ENCODE assay signal across 8 mouse cellular contexts in genomic region chr10:58231779-58232640, GRCm38 (mm10). TPM values are rescaled to one million over a fixed set of nuclear protein-coding genes. Genes with fewer than 3 reads are reported as not detected.
DNase-seq lines count a peak whose midpoint lies in the region; ATAC-seq and TF ChIP-seq lines count a peak whose summit lies in the region.
"Not testable (repeated sequence)": the region's sequence is repeated elsewhere in the genome, so short reads cannot be mapped to it uniquely, and the experiment has no call there.

No protein-coding gene starts in this region.

- not testable (repeated sequence) for TF ChIP-seq CTCF in MEL (IDR thresholded peaks at IDR 0.05 in 2 of 3, conservative IDR thresholded peaks at IDR 0.05 in 1 of 3; ENCODE audit: control insufficient read depth in 1 of 3, insufficient read depth in 1 of 3, low read depth in 2 of 3, low read length in 3 of 3, poor library complexity in 1 of 3, severe bottlenecking in 1 of 3); layer of hippocampus, adult 2 months (conservative IDR thresholded peaks at IDR 0.05)

- H3K27ac ChIP-seq in MEL (ENCODE audit: control insufficient read depth, low read depth, low read length); hindbrain, embryonic 10.5 days; layer of hippocampus, adult 2 months; neural tube, embryonic 14.5 days (ENCODE audit: low read depth, low read length): not testable (repeated sequence)

- not testable (repeated sequence) for H3K4me2 ChIP-seq in neural tube, embryonic 14.5 days (ENCODE audit: low read depth, low read length)

- not testable (repeated sequence) for H3K9me3 ChIP-seq in MEL (replicated peaks; ENCODE audit: insufficient read depth, low read length)
- peaks cover 36% of the 10 kb centered on the region for H3K9me3 ChIP-seq in hindbrain, embryonic 10.5 days
- H3K9me3 ChIP-seq in neural tube, embryonic 14.5 days (ENCODE audit: control insufficient read depth, low read length), result peaks cover 13% of the 10 kb centered on the region

- H3K4me1 ChIP-seq in MEL (ENCODE audit: control insufficient read depth in 1 of 2, insufficient read depth in 2 of 2, low read length in 2 of 2); hindbrain, embryonic 10.5 days (replicated peaks); neural tube, embryonic 14.5 days (ENCODE audit: control insufficient read depth, insufficient read depth, low read length): not testable (repeated sequence)

- not testable (repeated sequence) for H3K79me2 ChIP-seq in MEL (ENCODE audit: control insufficient read depth, insufficient read depth, low read length, poor library complexity)

- not testable (repeated sequence) for H3K36me3 ChIP-seq in MEL (ENCODE audit: control insufficient read depth in 1 of 2, insufficient read depth in 2 of 2, low read length in 2 of 2); hindbrain, embryonic 10.5 days; neural tube, embryonic 14.5 days (ENCODE audit: control insufficient read depth, insufficient read depth, low read length)

- TF ChIP-seq EP300 in MEL (IDR thresholded peaks at IDR 0.05; ENCODE audit: low read depth in 1 of 2, low read length in 2 of 2), result not testable (repeated sequence)

- peak; percentile 83 for ATAC-seq in neural tube, embryonic 14.5 days (ENCODE audit: low read depth)

- H3K9ac ChIP-seq in MEL (ENCODE audit: control insufficient read depth, low read depth, low read length, poor library complexity, severe bottlenecking); neural tube, embryonic 14.5 days (replicated peaks; ENCODE audit: low read depth, low read length): not testable (repeated sequence)

- not testable (repeated sequence) for H3K27me3 ChIP-seq in MEL (ENCODE audit: control insufficient read depth in 1 of 2, insufficient read depth in 2 of 2, low read length in 2 of 2); hindbrain, embryonic 10.5 days (ENCODE audit: insufficient read depth, poor library complexity, severe bottlenecking); neural tube, embryonic 14.5 days (ENCODE audit: control insufficient read depth, insufficient read depth, low read length)

- 88% methylated on average over 35 of the region's 35 CpGs for WGBS in hindbrain, embryonic 10.5 days
- 89% methylated on average over 30 of the region's 35 CpGs for WGBS in neural tube, embryonic 14.5 days

- not testable (repeated sequence) for H3K4me3 ChIP-seq in MEL (ENCODE audit: control insufficient read depth in 1 of 2, insufficient read depth in 1 of 2, low read depth in 2 of 2, low read length in 2 of 2); hindbrain, embryonic 10.5 days; layer of hippocampus, adult 2 months; neural tube, embryonic 14.5 days (ENCODE audit: low read depth, low read length)

- DNase-seq in MEL (ENCODE audit: low read depth, low spot score), result peak; percentile 30
- peak; percentile 73 for DNase-seq in cerebellum, adult 9-11 months
- DNase-seq in frontal cortex, postnatal 14 days (ENCODE audit: low spot score in 2 of 2), result peak; percentile 59 to 73
- DNase-seq in hindbrain, embryonic 10.5 days (ENCODE audit: low spot score), result peak; percentile 64
- peak; percentile 68 to 72 for DNase-seq in layer of hippocampus, adult 2 months (ENCODE audit: low spot score in 2 of 2)
- peak; percentile 65 to 76 for DNase-seq in lung, adult 18-20 months
- DNase-seq in thymus, adult 18-20 months, result peak; percentile 76 to 78

- not testable (repeated sequence) for TF ChIP-seq RAD21 in MEL (IDR thresholded peaks at IDR 0.05; ENCODE audit: low read depth, low read length)

- TF ChIP-seq POLR2A in MEL (IDR thresholded peaks at IDR 0.05; ENCODE audit: control insufficient read depth in 1 of 2, insufficient read depth in 1 of 2, low read depth in 1 of 2, low read length in 2 of 2, poor library complexity in 1 of 2), result not testable (repeated sequence)

RNA-seq across cellular contexts. Expression of gene Duxf3, which starts 0.5 kb away (rescaled TPM):
- not detected in 2 replicates for total RNA-seq in MEL (2012; rRNA removed)
- polyA plus RNA-seq in MEL (2012; ENCODE audit: insufficient read depth in 1 of 2, insufficient read length in 2 of 2, low read depth in 1 of 2, low replicate concordance in 2 of 2, missing spikeins in 1 of 2), result not detected
- not detected in 2 replicates for polyA plus RNA-seq in hindbrain, embryonic 10.5 days (2016; fragmentation: Nextera tagmentation; extraction: Ambion mirVana)
- not detected for total RNA-seq in layer of hippocampus, adult 2 months (2021)
- not detected in 2 replicates for polyA plus RNA-seq in neural tube, embryonic 14.5 days (2014; fragmentation: Nextera tagmentation; extraction: Ambion mirVana)

RNA-seq across cellular contexts. Expression of gene Gm4981, which starts 4.5 kb away (rescaled TPM):
- not detected in 2 replicates for total RNA-seq in MEL (2012; rRNA removed)
- not detected for polyA plus RNA-seq in MEL (2012; ENCODE audit: insufficient read depth in 1 of 2, insufficient read length in 2 of 2, low read depth in 1 of 2, low replicate concordance in 2 of 2, missing spikeins in 1 of 2)
- polyA plus RNA-seq in hindbrain, embryonic 10.5 days (2016; fragmentation: Nextera tagmentation; extraction: Ambion mirVana), result not detected in 2 replicates
- not detected for total RNA-seq in layer of hippocampus, adult 2 months (2021)
- polyA plus RNA-seq in neural tube, embryonic 14.5 days (2014; fragmentation: Nextera tagmentation; extraction: Ambion mirVana), result not detected in 2 replicates

RNA-seq across cellular contexts. Expression of gene AW822073, which starts 7.3 kb away (rescaled TPM):
- 0.13 TPM in 1 of 2 replicates, not detected in the other for total RNA-seq in MEL (2012; rRNA removed)
- not detected for polyA plus RNA-seq in MEL (2012; ENCODE audit: insufficient read depth in 1 of 2, insufficient read length in 2 of 2, low read depth in 1 of 2, low replicate concordance in 2 of 2, missing spikeins in 1 of 2)
- not detected in 2 replicates for polyA plus RNA-seq in hindbrain, embryonic 10.5 days (2016; fragmentation: Nextera tagmentation; extraction: Ambion mirVana)
- total RNA-seq in layer of hippocampus, adult 2 months (2021), result not detected
- polyA plus RNA-seq in neural tube, embryonic 14.5 days (2014; fragmentation: Nextera tagmentation; extraction: Ambion mirVana), result not detected in 2 replicates

RNA-seq across cellular contexts. Expression of gene Gcc2, which starts 23.3 kb away (rescaled TPM):
- 14.4 and 16.1 TPM in 2 replicates for total RNA-seq in MEL (2012; rRNA removed)
- 10 to 100 TPM in 1 of 2 experiments, not detected in 1; 18.0 TPM for polyA plus RNA-seq in MEL (2012; ENCODE audit: insufficient read depth in 1 of 2, insufficient read length in 2 of 2, low read depth in 1 of 2, low replicate concordance in 2 of 2, missing spikeins in 1 of 2)
- 31.7 and 44.2 TPM in 2 replicates for polyA plus RNA-seq in hindbrain, embryonic 10.5 days (2016; fragmentation: Nextera tagmentation; extraction: Ambion mirVana)
- total RNA-seq in layer of hippocampus, adult 2 months (2021), result 10 to 100 TPM; 75.9 to 81.9 TPM
- 87.5 and 89.2 TPM in 2 replicates for polyA plus RNA-seq in neural tube, embryonic 14.5 days (2014; fragmentation: Nextera tagmentation; extraction: Ambion mirVana)
